Mouse (Mus musculus): ENCODE results near the gene Insl5. TPM values are rescaled to one million over a fixed set of nuclear protein-coding genes. Genes with fewer than 3 reads are reported as not detected.

Insl5 gene
- polyA plus RNA-seq, 1 experiment from 2014 or later, result not detected

GRCm38 (mm10) chr4:102974172-102974571, 52.5 kb downstream of the Insl5 start:
- no peak overlapping the region for H3K9ac ChIP-seq (ENCODE audit: low read length)
- H3K27ac ChIP-seq (ENCODE audit: low read depth, low read length), result no peak overlapping the region
- H3K9me3 ChIP-seq (ENCODE audit: control insufficient read depth, low read length), result no peaks in the 10 kb centered on the region
- 45% methylated on average over 5 of the region's 5 CpGs for WGBS
- ATAC-seq (replicated peaks; ENCODE audit: low FRiP score) (no peak), DNase-seq (ENCODE audit: low spot score) (no peak)
- H3K4me3 ChIP-seq (ENCODE audit: low read depth, low read length), result no peak overlapping the region
- H3K4me1 ChIP-seq (replicated peaks; ENCODE audit: control insufficient read depth, insufficient read depth, low read length), result peaks cover 15% of the 10 kb centered on the region
- H3K27me3 ChIP-seq (ENCODE audit: control insufficient read depth, insufficient read depth, low read length), result peaks cover 22% of the 10 kb centered on the region
- H3K36me3 ChIP-seq (ENCODE audit: control insufficient read depth, insufficient read depth, low read length), result no peaks in the 10 kb centered on the region
- H3K4me2 ChIP-seq (ENCODE audit: low read depth, low read length, severe bottlenecking), result no peak overlapping the region

- H3K4me2 ChIP-seq (ENCODE audit: low read depth, low read length, severe bottlenecking), result no peak overlapping the region
- H3K4me1 ChIP-seq (replicated peaks; ENCODE audit: control insufficient read depth, insufficient read depth, low read length), result peaks cover 9% of the 10 kb centered on the region
- H3K27me3 ChIP-seq (ENCODE audit: control insufficient read depth, insufficient read depth, low read length), result peaks cover 10% of the 10 kb centered on the region; the same call in 1 of the 2 replicates
- H3K36me3 ChIP-seq (ENCODE audit: control insufficient read depth, insufficient read depth, low read length), result no peaks in the 10 kb centered on the region
- H3K9ac ChIP-seq (ENCODE audit: low read length), result no peak overlapping the region
- H3K9me3 ChIP-seq (ENCODE audit: control insufficient read depth, low read length), result no peaks in the 10 kb centered on the region
- no peak overlapping the region for H3K4me3 ChIP-seq (ENCODE audit: low read depth, low read length)
- DNase-seq (ENCODE audit: low spot score), result no peak
- no peak for ATAC-seq (replicated peaks; ENCODE audit: low FRiP score)
- 75% methylated on average over 3 of the region's 3 CpGs for WGBS
- H3K27ac ChIP-seq (ENCODE audit: low read depth, low read length), result no peak overlapping the region
Measured at GRCm38 (mm10) chr4:102972071-102972470, 54.6 kb downstream of the Insl5 start.

- ATAC-seq (replicated peaks; ENCODE audit: low FRiP score), result no peak
- no peak for DNase-seq (ENCODE audit: low spot score)
- H3K27me3 ChIP-seq (ENCODE audit: control insufficient read depth, insufficient read depth, low read length), result peaks cover 8% of the 10 kb centered on the region; the same call in 1 of the 2 replicates
Measured at GRCm38 (mm10) chr4:102971159-102971558, 55.5 kb downstream of the Insl5 start.

GRCm38 (mm10) chr4:102969599-102969998, 57.0 kb downstream of the Insl5 start:
- no peak overlapping the region for H3K27ac ChIP-seq (ENCODE audit: low read depth, low read length)
- no peaks in the 10 kb centered on the region for H3K36me3 ChIP-seq (ENCODE audit: control insufficient read depth, insufficient read depth, low read length)
- WGBS, result 91% methylated on average over 5 of the region's 5 CpGs
- no peaks in the 10 kb centered on the region for H3K9me3 ChIP-seq (ENCODE audit: control insufficient read depth, low read length)
- ATAC-seq (replicated peaks; ENCODE audit: low FRiP score), result no peak
- H3K4me2 ChIP-seq (ENCODE audit: low read depth, low read length, severe bottlenecking), result no peak overlapping the region
- DNase-seq (ENCODE audit: low spot score), result no peak
- no peak overlapping the region for H3K9ac ChIP-seq (ENCODE audit: low read length)
- peaks cover 4% of the 10 kb centered on the region; the same call in 1 of the 2 replicates for H3K27me3 ChIP-seq (ENCODE audit: control insufficient read depth, insufficient read depth, low read length)
- H3K4me1 ChIP-seq (replicated peaks; ENCODE audit: control insufficient read depth, insufficient read depth, low read length), result no peaks in the 10 kb centered on the region
- no peak overlapping the region for H3K4me3 ChIP-seq (ENCODE audit: low read depth, low read length)

More at GRCm38 (mm10) chr4:102971159-102971558, 55.5 kb downstream of the Insl5 start:
- H3K9ac ChIP-seq (ENCODE audit: low read length), result no peak overlapping the region
- 77% methylated on average over 5 of the region's 5 CpGs for WGBS
- H3K9me3 ChIP-seq (ENCODE audit: control insufficient read depth, low read length), result no peaks in the 10 kb centered on the region
- no peak overlapping the region for H3K4me3 ChIP-seq (ENCODE audit: low read depth, low read length)
- no peaks in the 10 kb centered on the region for H3K36me3 ChIP-seq (ENCODE audit: control insufficient read depth, insufficient read depth, low read length)
- no peak overlapping the region for H3K27ac ChIP-seq (ENCODE audit: low read depth, low read length)
- no peak overlapping the region for H3K4me2 ChIP-seq (ENCODE audit: low read depth, low read length, severe bottlenecking)
- peaks cover 1% of the 10 kb centered on the region for H3K4me1 ChIP-seq (replicated peaks; ENCODE audit: control insufficient read depth, insufficient read depth, low read length)

Other genes with a start within 250 kb of the Insl5 start
- gene Tctex1d1, start 48.2 kb downstream of the Insl5 start, polyA plus RNA-seq (2014; fragmentation: Nextera tagmentation; extraction: Ambion mirVana), result 0.60 TPM in 1 of 2 replicates, not detected in the other
- gene Mier1, start 87.5 kb upstream of the Insl5 start, polyA plus RNA-seq (2014; fragmentation: Nextera tagmentation; extraction: Ambion mirVana), result 36.2 and 43.7 TPM in 2 replicates
- 5.9 and 6.9 TPM in 2 replicates for gene Wdr78, start 87.7 kb upstream of the Insl5 start, polyA plus RNA-seq (2014; fragmentation: Nextera tagmentation; extraction: Ambion mirVana)
- 11.8 and 12.1 TPM in 2 replicates for gene Slc35d1, start 188.3 kb upstream of the Insl5 start, polyA plus RNA-seq (2014; fragmentation: Nextera tagmentation; extraction: Ambion mirVana)